Mouse (Mus musculus): ENCODE measurements around the gene Olfr1263.

GRCm38 (mm10) chr2:89999845-90000244, 12.1 kb upstream of the Olfr1263 start, which contains the start of gene Olfr1262:
- TF ChIP-seq EP300 (IDR thresholded peaks at IDR 0.05; ENCODE audit: insufficient read depth, low read depth, low read length) (no peak), POLR2A (IDR thresholded peaks at IDR 0.05; ENCODE audit: insufficient read depth, low read depth, low read length) (no peak), CTCF (IDR thresholded peaks at IDR 0.05) (no peak)
